Mouse (Mus musculus): ENCODE measurements at regions not wholly inside any gene's neighbourhood (a gene's known extent, or its start where the extent isn't known, plus 50 kb on each side); places are given as distances from the start of the nearest gene placed in this dataset.

- no peak for TF ChIP-seq POLR2A (IDR thresholded peaks at IDR 0.05; ENCODE audit: low read depth, low read length)
- no peak for TF ChIP-seq CTCF (conservative IDR thresholded peaks at IDR 0.05; ENCODE audit: insufficient read depth, insufficient read length, low read depth, low read length)
Observed at GRCm38 (mm10) chr11:40552054-40552453, 142.9 kb downstream of the Mat2b start.
